Mouse (Mus musculus) kidney, embryonic 14.5 days (tissue): Measurements from ENCODE around the gene Slc51a. TPM values are rescaled to one million over a fixed set of nuclear protein-coding genes. Genes with fewer than 3 reads are reported as not detected.
"Not testable (repeated sequence)": the region's sequence is repeated elsewhere in the genome, so short reads cannot be mapped to it uniquely, and the experiment has no call there.

Source experiments
- ATAC-seq: fragments of 200-750 bp; cut with Nextera tagmentation; 2 replicates; pipeline ENCODE4 v1.8.0; 2017; ENCODE audit warnings: moderate number of reproducible peaks, mild to moderate bottlenecking, moderate TSS enrichment, moderate library complexity; ENCODE audit not compliant: low FRiP score, low TSS enrichment
- H3K27ac ChIP-seq: fragments of 300-500 bp; sonication (generic); 2 replicates; pipeline ENCODE4 v1.5.1; 2014; ENCODE audit warnings: low read depth, mild to moderate bottlenecking, low read length, moderate library complexity, mixed read lengths
- H3K27me3 ChIP-seq: fragments of 300-500 bp; sonication (generic); 2 replicates; pipeline ENCODE4 v1.6.1; 2014; ENCODE audit warnings: mild to moderate bottlenecking, low read length; ENCODE audit not compliant: control insufficient read depth, insufficient read depth
- H3K36me3 ChIP-seq: fragments of 300-500 bp; sonication (generic); 2 replicates; pipeline ENCODE4 v1.6.1; 2014; ENCODE audit warnings: low read length, mixed read lengths; ENCODE audit not compliant: control insufficient read depth, insufficient read depth
- H3K4me1 ChIP-seq: fragments of 300-500 bp; sonication (generic); 2 replicates; pipeline ENCODE4 v1.6.1; 2014; ENCODE audit warnings: low read length, mixed read lengths; ENCODE audit not compliant: control insufficient read depth, insufficient read depth
- H3K4me2 ChIP-seq: fragments of 300-500 bp; sonication (generic); replicated peaks from 2 replicates; pipeline ENCODE4 v1.6.1; 2014; ENCODE audit warnings: low read depth, mild to moderate bottlenecking, low read length
- H3K4me3 ChIP-seq: fragments of 300-500 bp; sonication (generic); 2 replicates; pipeline ENCODE4 v1.5.1; 2014; ENCODE audit warnings: mild to moderate bottlenecking, low read length
- H3K9ac ChIP-seq: fragments of 300-500 bp; sonication (generic); 2 replicates; pipeline ENCODE4 v1.6.1; 2014; ENCODE audit warnings: low read depth, mild to moderate bottlenecking, low read length, moderate library complexity
- H3K9me3 ChIP-seq: fragments of 300-500 bp; sonication (generic); 2 replicates; pipeline ENCODE4 v1.6.1; 2016; ENCODE audit warnings: low read length; ENCODE audit not compliant: control insufficient read depth
- WGBS: fragments of 180-500 bp; shearing (Covaris S2); extraction: QIAGEN DNeasy Blood & Tissue Kit; methylation state at CpG from one replicate; pipeline ENCODE4 v1.1.7; 2014; 5-methylcytosine and 5-hydroxymethylcytosine counted together
- polyA plus RNA-seq: library from polyadenylated mRNA; unstranded; fragments of >200 nt; fragmentation: Nextera tagmentation; extraction: Ambion mirVana; gene quantifications from 2 replicates; pipeline ENCODE4 v1.2.1, GENCODE M21; 2014

Slc51a gene
- polyA plus RNA-seq, 1 experiment from 2014 or later: 0.49 TPM

DNA sequence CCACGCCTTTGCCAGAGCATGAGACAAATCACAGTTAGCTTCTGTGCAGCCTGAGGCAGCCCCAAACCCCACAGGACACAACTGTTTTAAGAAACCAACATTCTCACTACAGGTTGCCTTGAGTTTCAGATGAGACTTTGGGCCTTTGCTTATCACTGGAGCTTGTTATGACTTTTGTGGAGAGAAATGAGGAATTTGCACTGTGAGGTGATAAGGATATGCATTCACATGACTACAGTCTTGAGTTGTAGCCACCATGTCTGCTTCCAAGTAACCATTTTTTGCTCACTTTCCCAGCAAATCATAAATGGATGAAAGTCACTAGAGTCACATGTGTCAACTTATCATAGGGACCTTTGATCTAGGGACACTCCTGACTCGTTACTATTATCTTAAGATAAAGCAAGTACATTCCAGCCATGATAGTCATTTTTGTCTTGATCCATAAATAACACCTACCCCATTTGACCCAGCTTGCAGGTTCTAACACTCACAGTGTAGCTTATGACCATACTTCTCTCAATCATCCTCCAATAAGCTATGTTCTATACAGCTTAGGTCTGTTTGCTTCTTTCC lies 41.0 kb downstream of the Slc51a start:
- WGBS: 81% methylated on average over 2 of the region's 2 CpGs
- no peaks in the 10 kb centered on the region for H3K27me3 ChIP-seq
- no peak for ATAC-seq
- no peak overlapping the region for H3K4me2 ChIP-seq
- H3K9me3 ChIP-seq: no peaks in the 10 kb centered on the region
- no peak overlapping the region for H3K9ac ChIP-seq
- no peaks in the 10 kb centered on the region for H3K36me3 ChIP-seq
- H3K4me3 ChIP-seq: no peak overlapping the region
- H3K4me1 ChIP-seq: no peaks in the 10 kb centered on the region
- no peak overlapping the region for H3K27ac ChIP-seq

DNA sequence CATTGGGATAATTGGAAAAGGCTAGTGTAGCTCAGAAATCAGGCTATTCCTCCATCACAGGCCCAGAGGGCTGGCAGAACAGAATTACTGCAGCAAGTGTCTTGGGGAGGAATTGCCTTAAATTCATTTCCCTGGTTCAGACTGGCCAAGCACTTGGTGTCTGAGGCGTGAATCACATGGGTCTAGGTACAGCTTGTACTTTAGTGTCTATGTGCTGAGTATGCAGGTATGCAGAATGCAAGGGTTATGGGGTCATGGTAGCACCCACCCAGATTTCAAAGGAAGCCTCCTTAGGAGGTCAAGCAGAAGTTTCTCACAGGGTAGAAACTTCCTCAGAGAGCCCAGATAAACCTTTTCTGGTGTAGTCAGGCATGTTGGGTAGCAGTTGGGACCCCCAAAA lies 42.1 kb downstream of the Slc51a start:
- Histone ChIP-seq H3K4me2 (no peak overlapping the region), H3K27ac (no peak overlapping the region), H3K4me3 (no peak overlapping the region), H3K4me1 (no peaks in the 10 kb centered on the region), H3K27me3 (no peaks in the 10 kb centered on the region), H3K36me3 (no peaks in the 10 kb centered on the region), H3K9ac (no peak overlapping the region), H3K9me3 (no peaks in the 10 kb centered on the region)
- no peak for ATAC-seq
- 95% methylated on average over 1 of the region's 1 CpGs for WGBS

DNA sequence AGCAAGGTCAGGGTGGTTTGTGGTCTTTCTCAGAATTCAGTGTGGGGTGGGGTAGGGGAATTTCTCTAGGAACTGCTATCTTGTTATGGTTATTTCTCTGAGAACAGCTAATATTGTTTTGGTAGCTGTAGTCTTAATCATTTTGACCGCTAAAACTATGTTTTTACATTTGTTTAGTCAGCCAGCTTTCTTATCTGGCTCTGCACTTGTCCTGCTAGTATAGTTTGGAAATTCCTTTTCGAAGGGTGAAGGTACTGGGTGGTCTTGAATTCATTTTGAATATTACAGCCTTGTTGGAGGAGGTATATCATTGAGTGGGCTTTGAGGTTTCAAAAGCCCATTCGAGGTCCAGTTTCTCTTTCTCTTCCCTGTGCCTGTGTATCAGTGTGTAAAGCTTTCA lies 43.1 kb downstream of the Slc51a start:
- H3K9me3 ChIP-seq, ATAC-seq, H3K4me1 ChIP-seq, H3K4me2 ChIP-seq, H3K27ac ChIP-seq, H3K36me3 ChIP-seq, H3K9ac ChIP-seq, H3K27me3 ChIP-seq, H3K4me3 ChIP-seq: not testable (repeated sequence)
- WGBS: 86% methylated on average over 3 of the region's 3 CpGs

DNA sequence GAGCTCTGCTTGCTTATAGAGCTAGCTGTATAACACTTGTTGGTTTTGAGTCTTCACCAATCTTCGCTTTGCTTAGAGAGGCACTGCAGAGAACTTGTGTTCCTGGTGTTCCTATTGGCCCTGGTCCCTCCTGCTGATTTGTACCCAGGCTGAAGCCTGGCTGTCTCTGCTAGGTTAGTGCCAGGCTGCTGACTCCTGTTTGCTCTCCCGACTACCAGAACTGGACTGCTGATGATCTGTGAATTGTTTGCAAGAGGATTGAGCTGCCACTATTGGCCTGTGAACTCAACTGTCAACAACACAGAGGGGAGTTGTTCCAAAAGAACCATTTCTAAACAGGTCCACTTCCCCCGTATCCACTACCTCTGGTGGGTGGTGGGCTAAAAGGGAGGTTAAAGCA lies 46.2 kb downstream of the Slc51a start:
- Histone ChIP-seq H3K9me3 (no peaks in the 10 kb centered on the region), H3K4me2 (no peak overlapping the region), H3K36me3 (no peaks in the 10 kb centered on the region), H3K27ac (no peak overlapping the region), H3K27me3 (no peaks in the 10 kb centered on the region), H3K9ac (no peak overlapping the region), H3K4me3 (no peak overlapping the region), H3K4me1 (no peaks in the 10 kb centered on the region)
- ATAC-seq: no peak
- WGBS: 90% methylated on average over 3 of the region's 3 CpGs

DNA sequence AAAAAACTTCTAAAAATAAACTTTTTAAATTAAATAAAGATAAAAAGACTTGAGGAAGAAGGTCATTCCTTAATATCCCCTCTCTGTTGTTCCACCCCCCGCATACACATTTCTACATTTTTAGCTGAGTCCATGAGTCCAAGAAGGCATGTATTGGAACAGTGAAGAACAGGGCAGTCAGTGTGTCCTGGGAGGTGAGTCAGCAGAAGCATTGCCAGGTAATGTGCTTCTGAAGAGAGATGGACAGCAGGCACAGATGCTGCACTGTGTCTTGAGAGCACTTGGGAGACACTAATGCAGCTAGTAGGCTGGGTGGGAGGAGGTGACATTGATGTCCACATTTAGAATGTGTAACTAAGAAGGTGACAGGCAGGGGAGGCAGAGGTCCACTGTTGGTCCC lies 50.4 kb downstream of the Slc51a start:
- H3K9me3 ChIP-seq: no peaks in the 10 kb centered on the region
- no peaks in the 10 kb centered on the region for H3K27me3 ChIP-seq
- no peak overlapping the region for H3K4me2 ChIP-seq
- no peak for ATAC-seq
- H3K9ac ChIP-seq: no peak overlapping the region
- no peak overlapping the region for H3K4me3 ChIP-seq
- H3K36me3 ChIP-seq: no peaks in the 10 kb centered on the region
- no peaks in the 10 kb centered on the region for H3K4me1 ChIP-seq
- H3K27ac ChIP-seq: no peak overlapping the region
- whole genome bisulfite sequencing: 96% methylated on average over 1 of the region's 1 CpGs

DNA sequence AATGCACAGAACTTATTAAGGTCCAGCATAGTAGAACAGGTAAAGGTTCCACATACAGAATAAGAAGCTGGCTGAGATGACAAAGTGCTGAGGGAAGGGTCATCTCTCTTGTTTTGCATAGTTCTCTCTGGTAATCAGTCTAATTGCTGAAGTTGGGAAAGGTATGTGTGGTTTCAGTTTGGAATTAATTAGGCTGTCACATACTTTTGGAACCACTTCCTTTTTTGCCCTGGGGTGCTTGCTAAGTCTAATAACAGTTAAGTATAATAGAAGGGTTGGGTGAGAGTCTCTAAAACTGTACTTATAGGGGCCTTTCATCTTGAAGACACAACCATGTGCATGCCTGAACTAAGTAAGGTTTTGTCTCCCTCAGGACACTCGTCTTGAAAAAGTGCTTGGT lies 51.0 kb downstream of the Slc51a start:
- WGBS: 75% methylated on average over 1 of the region's 1 CpGs
- no peak overlapping the region for H3K9ac ChIP-seq
- H3K27me3 ChIP-seq: no peaks in the 10 kb centered on the region
- no peak overlapping the region for H3K4me2 ChIP-seq
- no peak overlapping the region for H3K27ac ChIP-seq
- H3K36me3 ChIP-seq: no peaks in the 10 kb centered on the region
- no peak for ATAC-seq
- H3K4me1 ChIP-seq: no peaks in the 10 kb centered on the region
- no peak overlapping the region for H3K4me3 ChIP-seq
- no peaks in the 10 kb centered on the region for H3K9me3 ChIP-seq

DNA sequence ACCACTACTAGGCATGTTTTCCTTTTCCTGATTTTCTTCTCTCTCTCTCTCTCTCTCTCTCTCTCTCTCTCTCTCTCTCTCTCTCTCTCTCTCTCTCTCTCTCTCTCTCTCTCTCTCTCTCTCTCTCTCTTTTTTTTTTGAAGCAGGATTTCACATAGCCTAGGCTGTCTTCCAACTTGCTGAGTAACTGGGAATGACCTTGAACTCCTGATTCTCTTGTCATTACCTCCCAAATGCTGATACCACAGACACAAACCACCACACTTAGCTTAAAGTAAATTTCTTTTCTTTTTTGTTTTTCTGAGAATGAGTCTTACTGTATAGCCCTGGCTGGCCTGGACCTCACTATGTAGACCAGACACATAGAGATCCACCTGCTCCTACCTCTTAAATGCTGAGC lies 53.0 kb downstream of the Slc51a start:
- 0 out of 2 replicates have a peak, but pooled peaks cover 2% of the 10 kb centered on the region for H3K4me1 ChIP-seq
- H3K36me3 ChIP-seq: no peaks in the 10 kb centered on the region
- H3K4me3 ChIP-seq: no peak overlapping the region
- no peak overlapping the region for H3K4me2 ChIP-seq
- no peak overlapping the region for H3K9ac ChIP-seq
- no peak overlapping the region for H3K27ac ChIP-seq
- H3K27me3 ChIP-seq: no peaks in the 10 kb centered on the region
- no peak for ATAC-seq
- no peaks in the 10 kb centered on the region for H3K9me3 ChIP-seq

DNA sequence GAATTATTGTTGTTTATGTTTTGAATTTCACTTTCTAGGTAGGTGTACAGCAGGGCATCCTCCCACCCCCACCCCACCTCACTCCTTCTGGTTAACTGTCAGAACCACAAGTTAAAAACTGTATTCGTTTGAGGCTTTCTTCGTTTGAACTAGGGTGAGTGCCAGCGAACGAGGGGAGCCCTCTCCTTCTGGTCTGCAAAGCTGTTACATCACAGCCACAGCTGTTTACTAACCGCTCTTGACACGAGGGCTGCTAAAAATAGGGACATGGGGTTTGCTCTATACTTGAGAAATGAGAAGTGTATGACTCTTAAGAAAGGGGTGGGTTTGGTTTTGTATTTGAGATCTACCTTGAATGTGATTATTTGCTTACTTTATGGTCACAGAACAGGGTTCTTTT lies 53.6 kb downstream of the Slc51a start:
- Histone ChIP-seq H3K4me3 (no peak overlapping the region), H3K27me3 (no peaks in the 10 kb centered on the region), H3K36me3 (no peaks in the 10 kb centered on the region), H3K9ac (no peak overlapping the region), H3K4me1 (0 out of 2 replicates have a peak, but pooled peaks cover 3% of the 10 kb centered on the region), H3K9me3 (no peaks in the 10 kb centered on the region), H3K4me2 (no peak overlapping the region), H3K27ac (no peak overlapping the region)
- no peak for ATAC-seq
- 55% methylated on average over 6 of the region's 6 CpGs for WGBS

DNA sequence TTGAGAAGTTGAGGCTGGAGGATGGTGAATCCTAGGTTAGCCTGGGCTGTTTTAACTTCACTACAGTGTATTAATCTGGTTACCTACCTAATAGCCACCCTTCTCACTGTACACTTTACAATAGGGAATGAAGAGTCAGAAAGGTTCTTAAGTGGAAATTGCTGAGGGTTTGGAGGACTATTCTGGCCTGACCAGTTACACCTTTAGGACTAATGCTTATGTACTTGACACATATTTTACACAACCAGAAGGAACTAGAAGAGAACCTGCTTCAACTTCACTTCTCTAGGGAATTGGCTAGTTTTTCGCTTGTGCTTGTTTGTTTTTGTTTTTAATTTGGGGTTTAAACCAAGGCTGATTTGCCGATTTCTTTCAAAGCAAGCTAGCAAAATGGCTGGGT lies 54.5 kb downstream of the Slc51a start:
- Histone ChIP-seq H3K4me3 (no peak overlapping the region), H3K36me3 (no peaks in the 10 kb centered on the region), H3K9me3 (no peaks in the 10 kb centered on the region), H3K4me1 (0 out of 2 replicates have a peak, but pooled peaks cover 3% of the 10 kb centered on the region), H3K27me3 (no peaks in the 10 kb centered on the region), H3K4me2 (no peak overlapping the region), H3K9ac (no peak overlapping the region), H3K27ac (no peak overlapping the region)
- no peak for ATAC-seq
- WGBS: 79% methylated on average over 2 of the region's 2 CpGs
